Mouse (Mus musculus) forebrain, embryonic 15.5 days (tissue): Measurements from ENCODE around the gene Abcc3. TPM values are rescaled to one million over a fixed set of nuclear protein-coding genes. Genes with fewer than 3 reads are reported as not detected.

Source experiments
- ATAC-seq: fragments of 200-750 bp; cut with Nextera tagmentation; replicated peaks from 2 replicates; pipeline ENCODE4 v1.8.0; 2017; ENCODE audit warnings: mild to moderate bottlenecking, moderate TSS enrichment, moderate library complexity
- H3K27ac ChIP-seq: fragments of 300-500 bp; sonication (generic); replicated peaks from 2 replicates; pipeline ENCODE4 v1.5.1; 2015; ENCODE audit warnings: mild to moderate bottlenecking, inconsistent platforms
- H3K27me3 ChIP-seq: fragments of 300-500 bp; sonication (generic); 2 replicates; pipeline ENCODE4 v1.6.1; 2015; ENCODE audit warnings: inconsistent platforms
- H3K36me3 ChIP-seq: fragments of 300-500 bp; sonication (generic); 2 replicates; pipeline ENCODE4 v1.6.1; 2015; ENCODE audit warnings: mild to moderate bottlenecking, inconsistent platforms
- H3K4me1 ChIP-seq: fragments of 300-500 bp; sonication (generic); 2 replicates; pipeline ENCODE4 v1.6.1; 2015; ENCODE audit warnings: inconsistent platforms
- H3K4me2 ChIP-seq: fragments of 300-500 bp; sonication (generic); replicated peaks from 2 replicates; pipeline ENCODE4 v1.6.1; 2015; ENCODE audit warnings: mild to moderate bottlenecking, inconsistent platforms
- H3K4me3 ChIP-seq: fragments of 300-500 bp; sonication (generic); 2 replicates; pipeline ENCODE4 v1.5.1; 2015; ENCODE audit warnings: mild to moderate bottlenecking, inconsistent platforms
- H3K9ac ChIP-seq: fragments of 300-500 bp; sonication (generic); replicated peaks from 2 replicates; pipeline ENCODE4 v1.6.1; 2015; ENCODE audit warnings: mild to moderate bottlenecking, inconsistent platforms
- H3K9me3 ChIP-seq: fragments of 300-500 bp; sonication (generic); 2 replicates; pipeline ENCODE4 v1.6.1; 2016; ENCODE audit warnings: inconsistent platforms
- WGBS: fragments of 180-500 bp; shearing (Covaris S2); methylation state at CpG from one replicate; pipeline ENCODE4 v1.1.7; 2015; ENCODE audit warnings: mixed read lengths; 5-methylcytosine and 5-hydroxymethylcytosine counted together
- polyA plus RNA-seq: library from polyadenylated mRNA; unstranded; fragments of >200 nt; fragmentation: Nextera tagmentation; extraction: Ambion mirVana; gene quantifications from 2 replicates; pipeline ENCODE4 v1.2.1, GENCODE M21; 2015

The Abcc3 gene
- polyA plus RNA-seq, 1 experiment from 2014 or later: 0.66 TPM

GRCm38 (mm10) chr11:94345926-94346325 is 46.9 kb downstream of the Abcc3 start:
- H3K4me2 ChIP-seq: no peak overlapping the region
- H3K36me3 ChIP-seq: no peaks in the 10 kb centered on the region
- no peaks in the 10 kb centered on the region for H3K9me3 ChIP-seq
- no peaks in the 10 kb centered on the region for H3K27me3 ChIP-seq
- no peak overlapping the region for H3K9ac ChIP-seq
- H3K4me1 ChIP-seq: peaks cover 15% of the 10 kb centered on the region
- 85% methylated on average over 10 of the region's 10 CpGs for WGBS
- ATAC-seq: no peak
- no peak overlapping the region for H3K27ac ChIP-seq
- no peak overlapping the region for H3K4me3 ChIP-seq

GRCm38 (mm10) chr11:94344470-94344869 is 48.3 kb downstream of the Abcc3 start:
- 60% methylated on average over 1 of the region's 1 CpGs for WGBS
- no peaks in the 10 kb centered on the region for H3K9me3 ChIP-seq
- no peaks in the 10 kb centered on the region for H3K27me3 ChIP-seq
- H3K4me1 ChIP-seq: peaks cover 17% of the 10 kb centered on the region
- H3K36me3 ChIP-seq: peaks cover 5% of the 10 kb centered on the region
- 0 out of 2 replicates have a peak overlapping the region, but pooled peaks have one; percentile 11 for H3K27ac ChIP-seq
- no peak for ATAC-seq
- H3K9ac ChIP-seq: no peak overlapping the region
- H3K4me3 ChIP-seq: no peak overlapping the region
- no peak overlapping the region for H3K4me2 ChIP-seq

- Histone ChIP-seq H3K9ac (no peak overlapping the region), H3K27me3 (no peaks in the 10 kb centered on the region), H3K4me3 (no peak overlapping the region), H3K9me3 (no peaks in the 10 kb centered on the region), H3K4me2 (no peak overlapping the region), H3K27ac (0 out of 2 replicates have a peak overlapping the region, but pooled peaks have one; percentile 11), H3K36me3 (peaks cover 10% of the 10 kb centered on the region), H3K4me1 (peaks cover 17% of the 10 kb centered on the region)
- no peak for ATAC-seq
- 13% methylated on average over 5 of the region's 5 CpGs for WGBS
Measured at GRCm38 (mm10) chr11:94343955-94344358, 48.8 kb downstream of the Abcc3 start.

- Histone ChIP-seq H3K9ac (no peak overlapping the region), H3K27me3 (no peaks in the 10 kb centered on the region), H3K4me2 (no peak overlapping the region), H3K27ac (no peak overlapping the region), H3K4me1 (peaks cover 17% of the 10 kb centered on the region), H3K9me3 (no peaks in the 10 kb centered on the region), H3K4me3 (no peak overlapping the region), H3K36me3 (peaks cover 26% of the 10 kb centered on the region)
- no peak for ATAC-seq
- 28% methylated on average over 13 of the region's 13 CpGs for WGBS
Measured at GRCm38 (mm10) chr11:94342114-94342905, 50.5 kb downstream of the Abcc3 start.

GRCm38 (mm10) chr11:94340948-94341933 is 51.6 kb downstream of the Abcc3 start:
- no peaks in the 10 kb centered on the region for H3K9me3 ChIP-seq
- no peaks in the 10 kb centered on the region for H3K27me3 ChIP-seq
- no peak for ATAC-seq
- H3K36me3 ChIP-seq: peaks cover 32% of the 10 kb centered on the region
- H3K27ac ChIP-seq: no peak overlapping the region
- WGBS: 67% methylated on average over 10 of the region's 10 CpGs
- no peak overlapping the region for H3K9ac ChIP-seq
- no peak overlapping the region for H3K4me3 ChIP-seq
- peaks cover 17% of the 10 kb centered on the region for H3K4me1 ChIP-seq
- H3K4me2 ChIP-seq: no peak overlapping the region

GRCm38 (mm10) chr11:94339732-94340585 is 52.8 kb downstream of the Abcc3 start:
- no peak overlapping the region for H3K4me2 ChIP-seq
- H3K9ac ChIP-seq: no peak overlapping the region
- WGBS: 55% methylated on average over 18 of the region's 18 CpGs
- no peaks in the 10 kb centered on the region for H3K9me3 ChIP-seq
- peaks cover 44% of the 10 kb centered on the region for H3K36me3 ChIP-seq
- peaks cover 17% of the 10 kb centered on the region for H3K4me1 ChIP-seq
- no peak overlapping the region for H3K27ac ChIP-seq
- peak; percentile 85 for ATAC-seq
- H3K4me3 ChIP-seq: no peak overlapping the region
- no peaks in the 10 kb centered on the region for H3K27me3 ChIP-seq

GRCm38 (mm10) chr11:94338347-94338746 is 54.5 kb downstream of the Abcc3 start:
- Histone ChIP-seq H3K4me1 (peaks cover 7% of the 10 kb centered on the region), H3K9me3 (no peaks in the 10 kb centered on the region), H3K4me3 (no peak overlapping the region), H3K9ac (no peak overlapping the region), H3K4me2 (no peak overlapping the region), H3K27ac (no peak overlapping the region), H3K27me3 (no peaks in the 10 kb centered on the region), H3K36me3 (peaks cover 51% of the 10 kb centered on the region)
- WGBS: 92% methylated on average over 2 of the region's 2 CpGs
- ATAC-seq: no peak

GRCm38 (mm10) chr11:94336551-94336950 is 56.2 kb downstream of the Abcc3 start:
- ATAC-seq: no peak
- Histone ChIP-seq H3K4me1 (peaks cover 4% of the 10 kb centered on the region; the same call in 1 of the 2 replicates), H3K9me3 (no peaks in the 10 kb centered on the region), H3K36me3 (peaks cover 51% of the 10 kb centered on the region), H3K4me2 (no peak overlapping the region), H3K27ac (no peak overlapping the region), H3K4me3 (no peak overlapping the region), H3K9ac (no peak overlapping the region), H3K27me3 (no peaks in the 10 kb centered on the region)

- Histone ChIP-seq H3K9me3 (no peaks in the 10 kb centered on the region), H3K27ac (no peak overlapping the region), H3K9ac (no peak overlapping the region), H3K4me2 (no peak overlapping the region), H3K36me3 (peaks cover 46% of the 10 kb centered on the region), H3K27me3 (no peaks in the 10 kb centered on the region), H3K4me1 (peaks cover 22% of the 10 kb centered on the region), H3K4me3 (no peak overlapping the region)
- 77% methylated on average over 8 of the region's 8 CpGs for WGBS
- ATAC-seq: no peak
Measured at GRCm38 (mm10) chr11:94334386-94334968, 58.3 kb downstream of the Abcc3 start.

GRCm38 (mm10) chr11:94332726-94333125 is 60.1 kb downstream of the Abcc3 start:
- Histone ChIP-seq H3K9me3 (no peaks in the 10 kb centered on the region), H3K27ac (no peak overlapping the region), H3K9ac (no peak overlapping the region), H3K4me3 (no peak overlapping the region), H3K4me1 (peaks cover 34% of the 10 kb centered on the region), H3K36me3 (peaks cover 29% of the 10 kb centered on the region), H3K4me2 (no peak overlapping the region), H3K27me3 (no peaks in the 10 kb centered on the region)
- no peak for ATAC-seq
- 90% methylated on average over 6 of the region's 6 CpGs for WGBS

- WGBS: 92% methylated on average over 3 of the region's 3 CpGs
- H3K27ac ChIP-seq: 0 out of 2 replicates have a peak overlapping the region, but pooled peaks have one; percentile 40
- no peaks in the 10 kb centered on the region for H3K27me3 ChIP-seq
- H3K4me3 ChIP-seq: no peak overlapping the region
- ATAC-seq: no peak
- peaks cover 9% of the 10 kb centered on the region for H3K36me3 ChIP-seq
- no peak overlapping the region for H3K4me2 ChIP-seq
- H3K4me1 ChIP-seq: peaks cover 45% of the 10 kb centered on the region
- H3K9ac ChIP-seq: no peak overlapping the region; the same call in 1 of the 2 replicates
- no peaks in the 10 kb centered on the region for H3K9me3 ChIP-seq
Measured at GRCm38 (mm10) chr11:94330211-94330610, 62.6 kb downstream of the Abcc3 start.
